Mouse (Mus musculus): Measurements from ENCODE around the gene Retnla.

GRCm38 (mm10) chr16:48806521-48806920 lies 35.8 kb upstream of the Retnla start:
- TF ChIP-seq CTCF (IDR thresholded peaks at IDR 0.05; ENCODE audit: borderline replicate concordance, extremely low read depth, insufficient read depth, insufficient read length) (no peak), POLR2A (IDR thresholded peaks at IDR 0.05; ENCODE audit: borderline replicate concordance, extremely low read depth, insufficient read depth, insufficient read length, poor library complexity, severe bottlenecking) (no peak)
